Mouse (Mus musculus) testis, postnatal 10 days (tissue): ENCODE data around the gene Nxph1.

Source experiments
- DNase-seq: peaks from one replicate; pipeline ENCODE4 v3.0.0; 2021; ENCODE audit warnings: low spot score

Gene Nxph1

GRCm38 (mm10) chr6:8948131-8948470 is at the start of gene Nxph1:
Nxph1 (plus strand) TSS chr6:8948431.
- DNase-seq = peak; percentile 46

- DNase-seq = no peak
Observed at GRCm38 (mm10) chr6:8900021-8900728, 48.1 kb upstream of the Nxph1 start.

GRCm38 (mm10) chr6:8900729-8901122 is 47.5 kb upstream of the Nxph1 start:
- no peak for DNase-seq

- DNase-seq = no peak
Observed at GRCm38 (mm10) chr6:8907917-8908316, 40.3 kb upstream of the Nxph1 start.

- DNase-seq = no peak
Observed at GRCm38 (mm10) chr6:8913404-8913803, 34.8 kb upstream of the Nxph1 start.

- no peak for DNase-seq
Observed at GRCm38 (mm10) chr6:8914682-8915081, 33.5 kb upstream of the Nxph1 start.

- DNase-seq = no peak
Observed at GRCm38 (mm10) chr6:8924481-8924880, 23.8 kb upstream of the Nxph1 start.

GRCm38 (mm10) chr6:8935241-8935640 is 13.0 kb upstream of the Nxph1 start:
- DNase-seq = no peak

GRCm38 (mm10) chr6:8935705-8936104 is 12.5 kb upstream of the Nxph1 start:
- peak; percentile 75 for DNase-seq

- DNase-seq = no peak
Observed at GRCm38 (mm10) chr6:8936168-8936567, 12.1 kb upstream of the Nxph1 start.

GRCm38 (mm10) chr6:8948471-8949411 is 510 bp downstream of the Nxph1 start:
- peak; percentile 84 for DNase-seq

- no peak for DNase-seq
Observed at GRCm38 (mm10) chr6:8949665-8950201, 1.5 kb downstream of the Nxph1 start.

- no peak for DNase-seq
Observed at GRCm38 (mm10) chr6:8950611-8951325, 2.5 kb downstream of the Nxph1 start.

GRCm38 (mm10) chr6:8951326-8951695 is 3.1 kb downstream of the Nxph1 start:
- DNase-seq = peak; percentile 68

- no peak for DNase-seq
Observed at GRCm38 (mm10) chr6:8951884-8952590, 3.8 kb downstream of the Nxph1 start.

GRCm38 (mm10) chr6:8955817-8956529 is 7.7 kb downstream of the Nxph1 start:
- no peak for DNase-seq

- DNase-seq = no peak
Observed at GRCm38 (mm10) chr6:8956743-8957528, 8.7 kb downstream of the Nxph1 start.

GRCm38 (mm10) chr6:8957529-8957887 is 9.3 kb downstream of the Nxph1 start:
- peak; percentile 71 for DNase-seq

GRCm38 (mm10) chr6:8958081-8958919 is 10.1 kb downstream of the Nxph1 start:
- no peak for DNase-seq
